Mouse (Mus musculus): ENCODE data around the gene Rnase4.

DNA sequence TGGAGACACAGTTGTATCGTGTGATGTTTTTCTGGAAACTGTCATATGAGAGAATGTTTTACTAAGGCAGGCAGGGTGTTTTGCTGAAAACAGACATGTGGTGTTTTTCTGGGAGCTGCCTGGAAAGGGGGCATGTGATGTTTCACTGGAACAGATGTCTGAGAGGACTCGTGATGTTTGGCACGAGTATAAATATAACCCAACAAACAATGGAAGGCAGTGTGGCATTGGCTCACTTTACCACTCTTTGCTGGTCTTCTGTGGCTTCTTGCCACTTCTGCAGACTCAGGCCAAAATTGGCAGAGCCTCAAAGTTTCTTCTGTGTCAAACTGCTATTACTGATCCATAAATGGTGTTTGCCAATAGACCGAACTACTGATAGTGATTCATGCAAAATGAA lies 52.4 kb downstream of the Rnase4 start:
- TF ChIP-seq EP300 (IDR thresholded peaks at IDR 0.05) (no peak), CTCF (IDR thresholded peaks at IDR 0.05) (no peak)
